Mouse (Mus musculus) liver, postnatal 0 days (tissue): ENCODE measurements around the gene Acvr2a.

Experiments
- CTCF ChIP-seq: sonication (generic); IDR thresholded peaks from 2 replicates; pipeline ENCODE4 v1.5.1; 2016; ENCODE audit warnings: antibody characterized with exemption, low read depth
- EP300 ChIP-seq: IDR thresholded peaks from 2 replicates; pipeline ENCODE4 v1.6.1; 2016; ENCODE audit warnings: antibody characterized with exemption, low read depth, mild to moderate bottlenecking

DNA sequence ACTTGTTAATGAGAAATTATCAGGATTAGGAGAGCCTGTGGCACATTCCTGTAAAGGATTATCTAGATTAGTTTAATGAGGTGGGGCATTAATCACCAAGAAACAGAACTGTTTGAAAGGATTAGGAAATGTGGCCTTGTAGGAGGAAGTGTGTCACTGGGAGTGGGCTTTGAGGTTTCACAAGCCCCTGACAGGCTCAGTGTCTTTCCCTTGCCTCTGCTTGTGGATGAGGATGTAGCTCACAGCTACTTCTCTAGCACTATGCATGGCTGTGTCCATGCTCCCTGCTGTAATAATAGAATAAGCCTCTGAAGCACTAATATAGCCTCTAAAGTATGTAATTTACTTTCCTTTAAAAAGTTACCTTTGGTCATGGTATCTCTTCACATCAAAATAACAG lies 101.9 kb downstream of the Acvr2a start:
- TF ChIP-seq CTCF (no peak), EP300 (no peak)
